Mouse (Mus musculus) MEL (cell line): ENCODE results near the gene Plekhj1. TPM values are rescaled to one million over a fixed set of nuclear protein-coding genes. Genes with fewer than 3 reads are reported as not detected.

ENCODE experiments used
- DNase-seq: peaks from one replicate; pipeline ENCODE4 v3.0.0; 2011; ENCODE audit warnings: low read depth, low spot score
- H3K27ac ChIP-seq: 2 replicates; pipeline ENCODE4 v1.5.1; 2012; ENCODE audit warnings: low read depth, mild to moderate bottlenecking, control low read depth, low read length, moderate library complexity; ENCODE audit not compliant: control insufficient read depth
- H3K27me3 ChIP-seq, 2 experiments: fragments of 150-350 bp in 1 of 2; sonication (generic) in 1 of 2; 2 replicates each; pipeline ENCODE4 v1.6.1; 2012; ENCODE audit warnings: low read length in 2 of 2, mild to moderate bottlenecking in 2 of 2, improper control_type of control experiment in 1 of 2, moderate library complexity in 1 of 2; ENCODE audit not compliant: insufficient read depth in 2 of 2, control insufficient read depth in 1 of 2
- H3K36me3 ChIP-seq, 2 experiments: 2 replicates each; pipeline ENCODE4 v1.6.1; 2012 to 2014; ENCODE audit warnings: low read length in 2 of 2, improper control_type of control experiment in 1 of 2, inconsistent platforms in 1 of 2, mild to moderate bottlenecking in 1 of 2; ENCODE audit not compliant: insufficient read depth in 2 of 2, control insufficient read depth in 1 of 2
- H3K4me1 ChIP-seq, 2 experiments: fragments of 150-350 bp in 1 of 2; sonication (generic) in 1 of 2; 2 replicates each; pipeline ENCODE4 v1.6.1; 2012; ENCODE audit warnings: low read length in 2 of 2, improper control_type of control experiment in 1 of 2, mild to moderate bottlenecking in 1 of 2; ENCODE audit not compliant: insufficient read depth in 2 of 2, control insufficient read depth in 1 of 2
- H3K4me3 ChIP-seq, 2 experiments: fragments of 150-350 bp in 1 of 2; sonication (generic) in 1 of 2; 2 replicates each; pipeline ENCODE4 v1.5.1; 2012; ENCODE audit warnings: low read depth in 2 of 2, low read length in 2 of 2, mild to moderate bottlenecking in 2 of 2, moderate library complexity in 2 of 2, control low read depth in 1 of 2, improper control_type of control experiment in 1 of 2; ENCODE audit not compliant: control insufficient read depth in 1 of 2, insufficient read depth in 1 of 2
- H3K79me2 ChIP-seq: 2 replicates; pipeline ENCODE4 v1.6.1; 2012; ENCODE audit warnings: mild to moderate bottlenecking, low read length, moderate library complexity; ENCODE audit not compliant: control insufficient read depth, poor library complexity, insufficient read depth
- H3K9ac ChIP-seq: 2 replicates; pipeline ENCODE4 v1.6.1; 2012; ENCODE audit warnings: low read depth, mild to moderate bottlenecking, control low read depth, low read length, moderate library complexity; ENCODE audit not compliant: control insufficient read depth, poor library complexity, severe bottlenecking
- H3K9me3 ChIP-seq: fragments of 150-350 bp; sonication (generic); replicated peaks from 2 replicates; pipeline ENCODE4 v1.6.1; 2012; ENCODE audit warnings: mild to moderate bottlenecking, low read length, improper control_type of control experiment, moderate library complexity; ENCODE audit not compliant: insufficient read depth
- CHD1 ChIP-seq: IDR thresholded peaks from 2 replicates; pipeline ENCODE4 v1.6.1; 2012; ENCODE audit warnings: low read depth, mild to moderate bottlenecking, inconsistent platforms, low read length, improper control_type of control experiment
- CHD2 ChIP-seq: IDR thresholded peaks from 2 replicates; pipeline ENCODE4 v1.6.1; 2011; ENCODE audit warnings: low read length, improper control_type of control experiment
- CTCF ChIP-seq, 3 experiments: IDR thresholded peaks in 2 of 3; conservative IDR thresholded peaks in 1 of 3; 2 replicates each; pipeline ENCODE4 v1.5.1; 2011 to 2012; ENCODE audit warnings: low read length in 3 of 3, low read depth in 2 of 3, mild to moderate bottlenecking in 2 of 3, improper control_type of control experiment in 1 of 3, inconsistent platforms in 1 of 3, mixed read lengths in 1 of 3, moderate library complexity in 1 of 3; ENCODE audit not compliant: control insufficient read depth in 1 of 3, insufficient read depth in 1 of 3, poor library complexity in 1 of 3, severe bottlenecking in 1 of 3
- E2F4 ChIP-seq: IDR thresholded peaks from 2 replicates; pipeline ENCODE4 v1.6.1; 2011; ENCODE audit warnings: low read depth, low read length, improper control_type of control experiment, borderline replicate concordance
- ELF1 ChIP-seq: IDR thresholded peaks from 2 replicates; pipeline ENCODE4 v1.6.1; 2014; ENCODE audit warnings: low read depth, mild to moderate bottlenecking, inconsistent platforms, low read length, improper control_type of control experiment, moderate library complexity
- EP300 ChIP-seq, 2 experiments: IDR thresholded peaks; 2 replicates each; pipeline ENCODE4 v1.6.1; 2011; ENCODE audit warnings: improper control_type of control experiment in 2 of 2, low read length in 2 of 2, low read depth in 1 of 2, mild to moderate bottlenecking in 1 of 2
- ETS1 ChIP-seq: IDR thresholded peaks from 2 replicates; pipeline ENCODE4 v1.6.1; 2012; ENCODE audit warnings: low read depth, mild to moderate bottlenecking, inconsistent platforms, low read length, improper control_type of control experiment, moderate library complexity
- HCFC1 ChIP-seq: IDR thresholded peaks from 2 replicates; pipeline ENCODE4 v1.6.1; 2012; ENCODE audit warnings: low read depth, mild to moderate bottlenecking, inconsistent platforms, low read length, improper control_type of control experiment, moderate library complexity
- KAT2A ChIP-seq: conservative IDR thresholded peaks from 2 replicates; pipeline ENCODE4 v1.6.1; 2012; ENCODE audit warnings: low read depth, low read length, improper control_type of control experiment, inconsistent platforms
- MAX ChIP-seq: IDR thresholded peaks from 2 replicates; pipeline ENCODE4 v1.6.1; 2011; ENCODE audit warnings: low read length, improper control_type of control experiment
- MAZ ChIP-seq: IDR thresholded peaks from 2 replicates; pipeline ENCODE4 v1.6.1; 2012; ENCODE audit warnings: low read depth, mild to moderate bottlenecking, inconsistent platforms, low read length, improper control_type of control experiment
- MEF2A ChIP-seq: IDR thresholded peaks from 2 replicates; pipeline ENCODE4 v1.6.1; 2014; ENCODE audit warnings: low read depth, mild to moderate bottlenecking, inconsistent platforms, low read length, improper control_type of control experiment; ENCODE audit not compliant: poor library complexity, insufficient replicate concordance, severe bottlenecking; ENCODE audit errors: extremely low read depth
- MXI1 ChIP-seq: IDR thresholded peaks from 2 replicates; pipeline ENCODE4 v1.6.1; 2011; ENCODE audit warnings: mild to moderate bottlenecking, low read depth, low read length, improper control_type of control experiment
- MYB ChIP-seq: IDR thresholded peaks from 2 replicates; pipeline ENCODE4 v1.6.1; 2011; ENCODE audit warnings: mild to moderate bottlenecking, low read depth, low read length, improper control_type of control experiment
- MYC ChIP-seq: IDR thresholded peaks from 2 replicates; pipeline ENCODE4 v1.6.1; 2011; ENCODE audit warnings: low read depth, mild to moderate bottlenecking, low read length, improper control_type of control experiment, moderate library complexity
- NELFE ChIP-seq: IDR thresholded peaks from 2 replicates; pipeline ENCODE4 v1.6.1; 2011; ENCODE audit warnings: low read depth, low read length, improper control_type of control experiment
- NRF1 ChIP-seq: IDR thresholded peaks from 2 replicates; pipeline ENCODE4 v1.6.1; 2014; ENCODE audit warnings: low read depth, mild to moderate bottlenecking, inconsistent platforms, low read length, improper control_type of control experiment, moderate library complexity; ENCODE audit not compliant: poor library complexity, insufficient read depth, severe bottlenecking
- POLR2A ChIP-seq, 2 experiments: IDR thresholded peaks; 2 replicates each; pipeline ENCODE4 v1.6.1; 2011 to 2012; ENCODE audit warnings: low read length in 2 of 2, mild to moderate bottlenecking in 2 of 2, control low read depth in 1 of 2, improper control_type of control experiment in 1 of 2, low read depth in 1 of 2, moderate library complexity in 1 of 2; ENCODE audit not compliant: control insufficient read depth in 1 of 2, insufficient read depth in 1 of 2, poor library complexity in 1 of 2
- POLR2AphosphoS5 ChIP-seq: IDR thresholded peaks from 2 replicates; pipeline ENCODE4 v1.6.1; 2012; ENCODE audit warnings: low read depth, borderline replicate concordance, mild to moderate bottlenecking, inconsistent platforms, low read length, moderate library complexity, mixed read lengths
- RAD21 ChIP-seq: IDR thresholded peaks from 2 replicates; pipeline ENCODE4 v1.6.1; 2011; ENCODE audit warnings: mild to moderate bottlenecking, low read depth, low read length, improper control_type of control experiment
- SIN3A ChIP-seq: IDR thresholded peaks from 2 replicates; pipeline ENCODE4 v1.6.1; 2012; ENCODE audit warnings: low read length, improper control_type of control experiment, inconsistent platforms
- SMC3 ChIP-seq: IDR thresholded peaks from 2 replicates; pipeline ENCODE4 v1.6.1; 2011; ENCODE audit warnings: low read depth, low read length, improper control_type of control experiment
- TAL1 ChIP-seq: IDR thresholded peaks from 2 replicates; pipeline ENCODE4 v1.6.1; 2012; ENCODE audit warnings: mild to moderate bottlenecking, inconsistent platforms, low read length, moderate library complexity, mixed read lengths
- UBTF ChIP-seq: IDR thresholded peaks from 2 replicates; pipeline ENCODE4 v1.6.1; 2012; ENCODE audit warnings: low read depth, mild to moderate bottlenecking, inconsistent platforms, low read length, improper control_type of control experiment, moderate library complexity, borderline replicate concordance; ENCODE audit not compliant: insufficient read depth
- USF1 ChIP-seq: IDR thresholded peaks from 2 replicates; pipeline ENCODE4 v1.6.1; 2014; ENCODE audit warnings: low read depth, mild to moderate bottlenecking, inconsistent platforms, low read length, improper control_type of control experiment, moderate library complexity
- USF2 ChIP-seq, 2 experiments: IDR thresholded peaks; 2 replicates each; pipeline ENCODE4 v1.6.1; 2011 to 2012; ENCODE audit warnings: improper control_type of control experiment in 2 of 2, low read length in 2 of 2, borderline replicate concordance in 1 of 2, inconsistent platforms in 1 of 2, low read depth in 1 of 2, mild to moderate bottlenecking in 1 of 2; ENCODE audit not compliant: insufficient read depth in 1 of 2
- ZC3H11A ChIP-seq: IDR thresholded peaks from 2 replicates; pipeline ENCODE4 v1.6.1; 2012; ENCODE audit warnings: low read depth, mild to moderate bottlenecking, inconsistent platforms, low read length, improper control_type of control experiment
- ZMIZ1 ChIP-seq: IDR thresholded peaks from 2 replicates; pipeline ENCODE4 v1.6.1; 2012; ENCODE audit warnings: low read depth, mild to moderate bottlenecking, inconsistent platforms, low read length, improper control_type of control experiment, moderate library complexity
- ZNF384 ChIP-seq: IDR thresholded peaks from 2 replicates; pipeline ENCODE4 v1.6.1; 2012; ENCODE audit warnings: low read depth, mild to moderate bottlenecking, inconsistent platforms, low read length, improper control_type of control experiment
- polyA plus RNA-seq, 2 experiments: library from polyadenylated mRNA; stranded (reverse) in 1 of 2; unstranded in 1 of 2; fragments of >175 nt in 1 of 2; fragments of >200 nt in 1 of 2; gene quantifications; 2 replicates each; pipeline versions ENCODE4 v1.2.1 to v1.2.4; 2012; ENCODE audit warnings: low replicate concordance in 2 of 2, low read depth in 1 of 2; ENCODE audit not compliant: insufficient read length in 2 of 2, insufficient read depth in 1 of 2, missing spikeins in 1 of 2
- total RNA-seq: library from RNA; depleted of rRNA; stranded (reverse); fragments of 300-350 nt; gene quantifications from 2 replicates; pipeline ENCODE4 v1.2.3, GENCODE M21; 2012

Plekhj1 gene
- total and polyA plus RNA-seq, 3 experiments = 86.9 to 217 TPM; not detected in 1

DNA sequence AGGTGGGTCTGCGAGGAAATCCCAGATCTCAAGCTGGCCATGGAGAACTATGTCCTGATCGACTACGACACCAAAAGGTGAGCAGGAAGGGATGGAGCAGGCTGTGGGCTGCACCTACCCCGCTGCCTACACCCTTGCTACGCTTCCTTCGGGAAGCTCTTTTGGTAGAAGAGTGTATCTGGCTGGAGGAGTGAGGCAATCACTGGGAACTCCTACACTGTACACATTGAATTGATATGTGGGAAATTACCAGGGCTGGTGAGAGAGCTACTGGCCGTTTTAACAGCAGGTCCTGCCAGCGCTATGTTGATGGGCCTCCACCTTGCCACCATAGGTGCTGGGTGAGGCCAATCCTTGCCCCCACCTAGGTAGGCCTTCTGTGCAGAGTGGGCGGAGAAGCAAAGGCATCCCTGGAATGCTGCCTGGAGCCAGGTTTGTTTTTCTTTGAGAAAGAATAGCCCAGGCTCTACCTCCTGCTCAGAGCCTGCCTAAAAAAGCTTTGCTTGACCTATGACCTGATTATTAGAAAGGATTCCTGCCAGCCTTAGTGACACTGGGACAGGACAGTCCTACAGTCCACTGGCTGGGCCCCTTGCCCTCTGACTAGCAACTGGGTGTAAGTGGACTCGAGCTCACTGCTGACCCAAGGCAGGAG is 32.1 kb downstream of the Plekhj1 start:
- DNase-seq = no peak
- H3K9me3 ChIP-seq = no peaks in the 10 kb centered on the region
- no peak overlapping the region for H3K4me3 ChIP-seq
- H3K27me3 ChIP-seq = no peaks in the 10 kb centered on the region
- H3K27ac ChIP-seq = no peak overlapping the region
- peaks cover 25% of the 10 kb centered on the region for H3K79me2 ChIP-seq
- TF ChIP-seq ZNF384 (no peak), MAZ (no peak), CHD1 (no peak), ELF1 (no peak), EP300 (IDR thresholded peaks at IDR 0.05; ENCODE audit: low read depth in 1 of 2, low read length in 2 of 2) (no peak), SIN3A (no peak), MYC (no peak), HCFC1 (no peak), KAT2A (no peak), CTCF (IDR thresholded peaks at IDR 0.05 in 2 of 3, conservative IDR thresholded peaks at IDR 0.05 in 1 of 3; ENCODE audit: control insufficient read depth in 1 of 3, insufficient read depth in 1 of 3, low read depth in 2 of 3, low read length in 3 of 3, poor library complexity in 1 of 3, severe bottlenecking in 1 of 3) (no peak), RAD21 (no peak), NELFE (no peak), MXI1 (no peak), ETS1 (no peak), ZMIZ1 (no peak), CHD2 (no peak), MAX (no peak), USF2 (IDR thresholded peaks at IDR 0.05; ENCODE audit: borderline replicate concordance in 1 of 2, insufficient read depth in 1 of 2, low read depth in 1 of 2, low read length in 2 of 2) (no peak), TAL1 (no peak)
- H3K9ac ChIP-seq = no peak overlapping the region
- no peaks in the 10 kb centered on the region for H3K4me1 ChIP-seq
- peaks cover 0 to 32% of the 10 kb centered on the region in 2 experiments; a peak in 2 of 4 replicates for H3K36me3 ChIP-seq

DNA sequence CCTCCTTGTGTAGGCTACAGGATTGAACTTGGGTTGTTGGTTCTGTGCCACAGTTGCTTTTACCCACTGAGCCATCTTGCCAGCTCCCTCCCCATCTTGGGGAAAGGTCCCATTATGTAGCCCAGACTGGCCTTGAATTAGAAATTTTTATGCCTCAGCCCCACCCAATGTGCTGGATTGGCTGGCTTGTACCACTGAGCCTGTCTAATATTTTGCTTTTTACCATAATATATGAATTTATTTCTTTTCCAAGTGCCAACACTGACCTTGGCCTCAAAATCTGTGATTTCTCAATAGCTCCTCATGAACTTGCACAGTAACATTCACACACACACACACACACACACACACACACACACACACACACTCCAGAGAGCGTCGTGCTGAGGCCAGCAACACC is 32.7 kb downstream of the Plekhj1 start:
- Histone ChIP-seq H3K27ac (no peak overlapping the region), H3K9ac (no peak overlapping the region), H3K79me2 (peaks cover 31% of the 10 kb centered on the region), H3K4me1 (no peaks in the 10 kb centered on the region), H3K4me3 (no peak overlapping the region), H3K9me3 (no peaks in the 10 kb centered on the region), H3K27me3 (no peaks in the 10 kb centered on the region), H3K36me3 (peaks cover 0 to 27% of the 10 kb centered on the region in 2 experiments; a peak in 2 of 4 replicates)
- no peak for DNase-seq
- TF ChIP-seq CHD1 (no peak), TAL1 (no peak), POLR2AphosphoS5 (no peak), UBTF (no peak), MXI1 (no peak), ETS1 (no peak), RAD21 (no peak), NRF1 (no peak), USF1 (no peak), USF2 (IDR thresholded peaks at IDR 0.05; ENCODE audit: borderline replicate concordance in 1 of 2, insufficient read depth in 1 of 2, low read depth in 1 of 2, low read length in 2 of 2) (no peak), MEF2A (no peak), ZC3H11A (no peak), KAT2A (no peak), CHD2 (no peak), SMC3 (no peak), POLR2A (IDR thresholded peaks at IDR 0.05; ENCODE audit: control insufficient read depth in 1 of 2, insufficient read depth in 1 of 2, low read depth in 1 of 2, low read length in 2 of 2, poor library complexity in 1 of 2) (no peak), E2F4 (no peak), HCFC1 (no peak), SIN3A (no peak), MYB (no peak)
